ENCODE assay signal across 24 mouse cellular contexts in genomic region chr11:72987807-72988206, GRCm38 (mm10).
"Had no signal": no experiment of that assay in that cellular context is flagged by ENCODE, and none has a peak within 500 bp of the region (broad histone marks: within the 10 kb centered on the region; RNA-seq: fewer than 3 reads in every experiment).

No protein-coding gene starts in this region.

- H3K4me1 ChIP-seq: hindbrain, embryonic 13.5 days; hindbrain, embryonic 15.5 days had no signal

- H3K36me3 ChIP-seq: heart, embryonic 13.5 days; heart, embryonic 15.5 days; hindbrain, embryonic 13.5 days; hindbrain, embryonic 15.5 days; limb, embryonic 10.5 days; limb, embryonic 12.5 days; liver, embryonic 13.5 days; liver, embryonic 15.5 days had no signal

- H3K27me3 ChIP-seq: heart, embryonic 15.5 days; hindbrain, embryonic 13.5 days; hindbrain, embryonic 15.5 days; liver, embryonic 13.5 days; liver, embryonic 15.5 days had no signal

- H3K27ac ChIP-seq: heart, embryonic 13.5 days; heart, embryonic 15.5 days; hindbrain, embryonic 13.5 days; hindbrain, embryonic 15.5 days; hindbrain, postnatal 0 days; left cerebral cortex, adult 2 months; limb, embryonic 10.5 days; limb, embryonic 12.5 days; liver, embryonic 13.5 days; liver, embryonic 15.5 days had no signal

- H3K9me3 ChIP-seq: heart, embryonic 13.5 days; heart, embryonic 15.5 days; hindbrain, embryonic 13.5 days; hindbrain, embryonic 15.5 days; limb, embryonic 10.5 days; limb, embryonic 12.5 days; liver, embryonic 13.5 days; liver, embryonic 15.5 days had no signal

- DNase-seq: gastrocnemius, postnatal 14 days; gastrocnemius, postnatal 36 days; heart, adult 11 months; heart, adult 2 months; heart, postnatal 14 days; heart, postnatal 36 days; kidney, adult 18-20 months; kidney, adult 8-10 months; kidney, postnatal 10 days; kidney, postnatal 36 days; layer of hippocampus, adult 9-11 months; layer of hippocampus, postnatal 36 days; liver; liver, embryonic 13.5 days had no signal

- H3K9ac ChIP-seq: heart, embryonic 13.5 days; heart, embryonic 15.5 days; hindbrain, embryonic 13.5 days; hindbrain, embryonic 15.5 days; limb, embryonic 12.5 days; liver, embryonic 13.5 days; liver, embryonic 15.5 days had no signal

- H3K4me3 ChIP-seq: heart, adult 2 months; heart, embryonic 13.5 days; heart, embryonic 15.5 days; hindbrain, embryonic 13.5 days; hindbrain, embryonic 15.5 days; left cerebral cortex, adult 2 months; limb, embryonic 10.5 days; limb, embryonic 12.5 days; liver, embryonic 13.5 days; liver, embryonic 15.5 days had no signal

- ATAC-seq: hindbrain, postnatal 0 days; intestine, embryonic 16.5 days had no signal
